ENCODE assay signal across 33 mouse cellular contexts in the genomic region with DNA sequence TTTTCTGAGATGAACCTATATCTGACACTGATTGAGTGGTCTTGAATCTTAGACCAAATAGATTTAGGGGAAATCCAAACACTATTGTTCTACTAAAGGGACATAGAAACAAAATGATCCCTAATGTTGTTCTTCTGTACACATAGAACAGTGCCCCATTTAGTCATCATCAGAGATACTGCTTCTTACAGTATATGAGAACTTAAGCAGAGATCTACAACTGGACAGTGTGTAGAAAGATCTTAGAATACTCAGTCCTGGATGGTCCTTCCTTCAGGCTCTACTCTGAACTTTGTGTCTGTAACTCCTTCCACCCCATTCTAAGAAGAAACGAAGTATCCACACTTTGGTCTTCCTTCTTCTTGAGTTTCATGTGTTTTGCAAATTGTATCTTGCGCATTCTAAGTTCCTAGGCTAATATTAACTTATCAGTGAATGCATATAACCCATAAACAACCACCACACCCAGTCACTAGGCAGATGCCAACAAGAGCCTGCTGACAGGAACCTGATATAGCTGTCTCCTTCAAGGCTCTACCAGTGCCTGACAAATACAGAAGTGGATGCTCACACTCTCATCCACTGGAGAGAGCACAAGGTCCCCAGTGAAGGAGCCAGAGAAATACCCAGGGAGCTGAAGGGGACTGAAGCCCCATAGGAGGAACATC. TPM values are rescaled to one million over a fixed set of nuclear protein-coding genes. Genes with fewer than 3 reads are reported as not detected.
DNase-seq lines count a peak whose midpoint lies in the region; ATAC-seq and TF ChIP-seq lines count a peak whose summit lies in the region.
"Had no signal": no experiment of that assay in that cellular context is flagged by ENCODE, and none has a peak within 500 bp of the region (broad histone marks: within the 10 kb centered on the region; RNA-seq: fewer than 3 reads in every experiment).

No protein-coding gene starts in this region.

- peak; percentile 26; the same call in 1 of the 2 replicates for TF ChIP-seq EP300 in liver, embryonic 14.5 days (IDR thresholded peaks at IDR 0.05; ENCODE audit: low read depth)
- peak; percentile 65; the same call in 1 of the 2 replicates for TF ChIP-seq EP300 in liver, postnatal 0 days (IDR thresholded peaks at IDR 0.05; ENCODE audit: low read depth)

- no peak overlapping the region for H3K27ac ChIP-seq in liver, embryonic 14.5 days
- no peak overlapping the region for H3K27ac ChIP-seq in liver, postnatal 0 days (ENCODE audit: low read depth)
- no peak overlapping the region for H3K27ac ChIP-seq in heart, embryonic 10.5 days
- H3K27ac ChIP-seq: embryonic facial prominence, embryonic 10.5 days; embryonic facial prominence, embryonic 13.5 days; heart, embryonic 13.5 days; hindbrain, embryonic 14.5 days had no signal

- no peak for TF ChIP-seq CTCF in liver, embryonic 14.5 days (IDR thresholded peaks at IDR 0.05; ENCODE audit: low read depth)
- no peak for TF ChIP-seq CTCF in liver, postnatal 0 days (IDR thresholded peaks at IDR 0.05; ENCODE audit: low read depth)

- peak; percentile 6 for DNase-seq in spleen, adult 12 weeks (ENCODE audit: low spot score)
- DNase-seq in spleen, postnatal 36 days (ENCODE audit: low spot score in 2 of 2) = no peak
- no peak for DNase-seq in liver, embryonic 14.5 days (ENCODE audit: low read depth in 3 of 3, low spot score in 3 of 3)
- no peak for DNase-seq in liver, postnatal 0 days
- no peak for DNase-seq in heart, embryonic 10.5 days (ENCODE audit: low spot score)
- DNase-seq in right cerebral cortex, postnatal 4 days = no peak
- no peak for DNase-seq in frontal cortex, adult 2 months (ENCODE audit: extremely low spot score in 1 of 2, low spot score in 1 of 2)
- DNase-seq: adrenal gland, adult 8-10 months; adrenal gland, postnatal 25 days; cerebellum, adult 11-12 months; cerebellum, adult 8-10 months; cerebellum, postnatal 10 days; cerebellum, postnatal 36 days; embryo, embryonic 11 days; forebrain, postnatal 0 days; gastrocnemius, postnatal 25 days; heart, adult 18-20 months; heart, postnatal 14 days; heart, postnatal 4 days had no signal

- peak; percentile 57; the same call in 1 of the 2 replicates for ATAC-seq in liver, embryonic 14.5 days (ENCODE audit: insufficient read depth)
- ATAC-seq in liver, postnatal 0 days = peak; percentile 63
- peak; percentile 61 for ATAC-seq in megakaryocyte-erythroid progenitor cell, adult 5-6 weeks (replicated peaks; ENCODE audit: low FRiP score, low TSS enrichment, poor library complexity, severe bottlenecking)
- ATAC-seq: CD4-positive, CD25-positive, alpha-beta regulatory T cell, adult 4 months; forebrain, embryonic 14.5 days; forebrain, postnatal 0 days had no signal

- peaks cover 2 to 11% of the 10 kb centered on the region in 2 experiments; a peak in 3 of 4 replicates for H3K4me1 ChIP-seq in liver, embryonic 14.5 days (replicated peaks; ENCODE audit: control insufficient read depth in 2 of 2, insufficient read depth in 2 of 2, low read length in 1 of 2)
- no peaks in the 10 kb centered on the region for H3K4me1 ChIP-seq in liver, postnatal 0 days (ENCODE audit: insufficient read depth)
- H3K4me1 ChIP-seq in heart, embryonic 10.5 days = no peaks in the 10 kb centered on the region
- H3K4me1 ChIP-seq: embryonic facial prominence, embryonic 10.5 days; embryonic facial prominence, embryonic 13.5 days; heart, embryonic 13.5 days had no signal

- H3K9me3 ChIP-seq in liver, embryonic 14.5 days (ENCODE audit: control insufficient read depth, low read length) = no peaks in the 10 kb centered on the region
- no peaks in the 10 kb centered on the region for H3K9me3 ChIP-seq in liver, postnatal 0 days (ENCODE audit: low read length)
- no peaks in the 10 kb centered on the region for H3K9me3 ChIP-seq in heart, embryonic 10.5 days
- H3K9me3 ChIP-seq: embryonic facial prominence, embryonic 10.5 days; embryonic facial prominence, embryonic 13.5 days; heart, embryonic 13.5 days had no signal

- no peak overlapping the region for H3K4me3 ChIP-seq in liver, embryonic 14.5 days (ENCODE audit: insufficient read depth in 1 of 2, low read depth in 2 of 2, low read length in 2 of 2)
- no peak overlapping the region for H3K4me3 ChIP-seq in liver, postnatal 0 days (ENCODE audit: low read depth, low read length)
- no peak overlapping the region for H3K4me3 ChIP-seq in heart, embryonic 10.5 days
- H3K4me3 ChIP-seq: embryonic facial prominence, embryonic 10.5 days; embryonic facial prominence, embryonic 13.5 days; heart, embryonic 13.5 days had no signal

- no peaks in the 10 kb centered on the region for H3K36me3 ChIP-seq in liver, embryonic 14.5 days (replicated peaks; ENCODE audit: control insufficient read depth, insufficient read depth, low read depth)
- no peaks in the 10 kb centered on the region for H3K36me3 ChIP-seq in liver, postnatal 0 days (replicated peaks; ENCODE audit: insufficient read depth, low read length)
- no peaks in the 10 kb centered on the region for H3K36me3 ChIP-seq in heart, embryonic 10.5 days
- H3K36me3 ChIP-seq: embryonic facial prominence, embryonic 10.5 days; embryonic facial prominence, embryonic 13.5 days; heart, embryonic 13.5 days had no signal

- no peaks in the 10 kb centered on the region; the same call in none of the 2 replicates for H3K27me3 ChIP-seq in liver, embryonic 14.5 days (ENCODE audit: control insufficient read depth, insufficient read depth, low read length)
- H3K27me3 ChIP-seq in liver, postnatal 0 days (ENCODE audit: insufficient read depth, low read length) = no peaks in the 10 kb centered on the region
- H3K27me3 ChIP-seq in heart, embryonic 10.5 days (ENCODE audit: insufficient read depth, poor library complexity, severe bottlenecking) = no peaks in the 10 kb centered on the region
- H3K27me3 ChIP-seq: embryonic facial prominence, embryonic 13.5 days; heart, embryonic 13.5 days had no signal

- 33% methylated on average over 2 of the region's 2 CpGs for WGBS in liver, embryonic 14.5 days (ENCODE audit: insufficient replicate concordance)
- 59% methylated on average over 2 of the region's 2 CpGs for WGBS in liver, postnatal 0 days (ENCODE audit: insufficient replicate concordance)
- 82% methylated on average over 2 of the region's 2 CpGs for WGBS in heart, embryonic 10.5 days

- no peak overlapping the region for H3K4me2 ChIP-seq in liver, embryonic 14.5 days (ENCODE audit: low read depth)
- no peak overlapping the region for H3K4me2 ChIP-seq in liver, postnatal 0 days (ENCODE audit: low read depth, low read length)
- H3K4me2 ChIP-seq: embryonic facial prominence, embryonic 13.5 days; heart, embryonic 13.5 days; hindbrain, embryonic 14.5 days had no signal

- H3K9ac ChIP-seq in liver, embryonic 14.5 days (replicated peaks) = no peak overlapping the region
- H3K9ac ChIP-seq in liver, postnatal 0 days (replicated peaks) = no peak overlapping the region
- H3K9ac ChIP-seq: embryonic facial prominence, embryonic 13.5 days; forebrain, postnatal 0 days; heart, embryonic 13.5 days; hindbrain, embryonic 14.5 days had no signal

RNA-seq across cellular contexts. Expression of a gene that starts 6.7 kb away (rescaled TPM):
- 0.02 and 0.07 TPM in 2 replicates for polyA plus RNA-seq in liver, embryonic 14.5 days (2012; rRNA removed)
- 0.05 and 0.13 TPM in 2 replicates for polyA plus RNA-seq in liver, embryonic 14.5 days (2014; fragmentation: Nextera tagmentation; extraction: Ambion mirVana)
- 0.40 and 0.42 TPM in 2 replicates for polyA plus RNA-seq in liver, postnatal 0 days (2015; fragmentation: Nextera tagmentation; extraction: Ambion mirVana)
- total RNA-seq in megakaryocyte-erythroid progenitor cell, adult 5-6 weeks (2014; fragmentation: Nextera tagmentation) = not detected in 2 replicates
- total RNA-seq in megakaryocyte-erythroid progenitor cell, adult 5-6 weeks (2017) = not detected in 2 replicates
- polyA plus RNA-seq in heart, embryonic 10.5 days (2016; fragmentation: Nextera tagmentation; extraction: Ambion mirVana) = 0.06 TPM in 1 of 2 replicates, not detected in the other
- 0.04 TPM in 2 replicates for polyA plus RNA-seq in frontal cortex, adult 2 months (2012; rRNA removed)
- total RNA-seq: adrenal gland, adult 8-10 months; adrenal gland, postnatal 25 days; gastrocnemius, postnatal 25 days; heart, adult 18-20 months; heart, postnatal 14 days; heart, postnatal 4 days; MEL had no signal
- polyA plus RNA-seq: C2C12; embryonic facial prominence, embryonic 10.5 days; forebrain, embryonic 11.5 days; forebrain, embryonic 14.5 days; forebrain, postnatal 0 days; hindbrain, embryonic 11.5 days; hindbrain, embryonic 14.5 days had no signal

RNA-seq across cellular contexts. Expression of a gene that starts 36.9 kb away (rescaled TPM):
- 0.04 TPM in 1 of 2 replicates, not detected in the other for polyA plus RNA-seq in liver, embryonic 14.5 days (2012; rRNA removed)
- not detected in 2 replicates for polyA plus RNA-seq in liver, embryonic 14.5 days (2014; fragmentation: Nextera tagmentation; extraction: Ambion mirVana)
- 0.09 TPM in 1 of 2 replicates, not detected in the other for polyA plus RNA-seq in liver, postnatal 0 days (2015; fragmentation: Nextera tagmentation; extraction: Ambion mirVana)
- not detected in 2 replicates for total RNA-seq in megakaryocyte-erythroid progenitor cell, adult 5-6 weeks (2014; fragmentation: Nextera tagmentation)
- not detected in 2 replicates for total RNA-seq in megakaryocyte-erythroid progenitor cell, adult 5-6 weeks (2017)
- 0.12 TPM in 1 of 2 replicates, not detected in the other for polyA plus RNA-seq in heart, embryonic 10.5 days (2016; fragmentation: Nextera tagmentation; extraction: Ambion mirVana)
- polyA plus RNA-seq in frontal cortex, adult 2 months (2012; rRNA removed) = 0.23 TPM in 1 of 2 replicates, not detected in the other
- total RNA-seq: adrenal gland, adult 8-10 months; adrenal gland, postnatal 25 days; forebrain, postnatal 0 days; gastrocnemius, adult 8-10 months; gastrocnemius, postnatal 25 days; heart, adult 18-20 months; heart, postnatal 14 days; heart, postnatal 4 days; MEL had no signal
- polyA plus RNA-seq: brain, embryonic 14.5 days; C2C12; CD4-positive, CD25-positive, alpha-beta regulatory T cell, adult 4 months; embryonic facial prominence, embryonic 10.5 days; embryonic facial prominence, embryonic 13.5 days; forebrain, embryonic 11.5 days; forebrain, embryonic 14.5 days; forebrain, postnatal 0 days; heart, embryonic 13.5 days; heart, embryonic 16.5 days; hindbrain, embryonic 11.5 days; hindbrain, embryonic 14.5 days had no signal

RNA-seq across cellular contexts. Expression of a gene that starts 46.6 kb away (rescaled TPM):
- 0.70 and 1.4 TPM in 2 replicates for polyA plus RNA-seq in liver, embryonic 14.5 days (2012; rRNA removed)
- 2.0 and 2.4 TPM in 2 replicates for polyA plus RNA-seq in liver, embryonic 14.5 days (2014; fragmentation: Nextera tagmentation; extraction: Ambion mirVana)
- polyA plus RNA-seq in liver, postnatal 0 days (2015; fragmentation: Nextera tagmentation; extraction: Ambion mirVana) = 2.9 and 3.0 TPM in 2 replicates
- total RNA-seq in megakaryocyte-erythroid progenitor cell, adult 5-6 weeks (2014; fragmentation: Nextera tagmentation) = 0.64 TPM in 1 of 2 replicates, not detected in the other
- total RNA-seq in megakaryocyte-erythroid progenitor cell, adult 5-6 weeks (2017) = not detected in 2 replicates
- 0.07 and 0.35 TPM in 2 replicates for polyA plus RNA-seq in heart, embryonic 10.5 days (2016; fragmentation: Nextera tagmentation; extraction: Ambion mirVana)
- 0.13 and 0.30 TPM in 2 replicates for polyA plus RNA-seq in frontal cortex, adult 2 months (2012; rRNA removed)
- total RNA-seq: MEL had no signal
